Mouse (Mus musculus): ENCODE measurements at regions not wholly inside any gene's neighbourhood (a gene's known extent, or its start where the extent isn't known, plus 50 kb on each side); places are given as distances from the start of the nearest gene placed in this dataset.
A peak's percentile ranks its signal among the peaks of the same experiment; 100 is the strongest.
"Not testable (repeated sequence)": the region's sequence is repeated elsewhere in the genome, so short reads cannot be mapped to it uniquely, and the experiment has no call there.

- peak in 1 of 2 experiments; percentile 4 for DNase-seq
Measured at GRCm38 (mm10) chr12:74825664-74826063, 351.5 kb downstream of the Kcnh5 start.

- DNase-seq: peak; percentile 71 to 83
Measured at GRCm38 (mm10) chr12:74824735-74825494, 352.2 kb downstream of the Kcnh5 start.

GRCm38 (mm10) chr12:74816181-74816580 lies 361.0 kb downstream of the Kcnh5 start:
- not testable (repeated sequence) for DNase-seq

GRCm38 (mm10) chr12:74808571-74808970 lies 368.6 kb downstream of the Kcnh5 start:
- not testable (repeated sequence) for DNase-seq

- not testable (repeated sequence) for DNase-seq
Measured at GRCm38 (mm10) chr12:74807926-74808325, 369.2 kb downstream of the Kcnh5 start.

GRCm38 (mm10) chr12:74803740-74804512 lies 373.2 kb downstream of the Kcnh5 start:
- no peak for DNase-seq

GRCm38 (mm10) chr12:74792036-74792435 lies 385.1 kb downstream of the Kcnh5 start:
- no peak for DNase-seq

GRCm38 (mm10) chr12:74762284-74762683 lies 414.8 kb downstream of the Kcnh5 start:
- DNase-seq: no peak

- no peak for DNase-seq
Measured at GRCm38 (mm10) chr12:74745051-74745450, 428.9 kb upstream of the Gm11042 start.

GRCm38 (mm10) chr12:74728866-74729265 lies 412.7 kb upstream of the Gm11042 start:
- DNase-seq: no peak

- DNase-seq: no peak
Measured at GRCm38 (mm10) chr12:74679149-74679548, 363.0 kb upstream of the Gm11042 start.

- no peak for DNase-seq
Measured at GRCm38 (mm10) chr12:74677835-74678234, 361.6 kb upstream of the Gm11042 start.

- no peak for DNase-seq
Measured at GRCm38 (mm10) chr12:74658406-74658805, 342.2 kb upstream of the Gm11042 start.

GRCm38 (mm10) chr12:74657036-74657648 lies 340.9 kb upstream of the Gm11042 start:
- DNase-seq: no peak

GRCm38 (mm10) chr12:74651256-74651655 lies 335.1 kb upstream of the Gm11042 start:
- DNase-seq: no peak

GRCm38 (mm10) chr12:74632827-74633226 lies 316.6 kb upstream of the Gm11042 start:
- DNase-seq: no peak

GRCm38 (mm10) chr12:74595208-74595607 lies 279.0 kb upstream of the Gm11042 start:
- peak; percentile 7 for DNase-seq

GRCm38 (mm10) chr12:74554599-74554998 lies 238.4 kb upstream of the Gm11042 start:
- no peak for DNase-seq

GRCm38 (mm10) chr12:74544172-74544571 lies 228.0 kb upstream of the Gm11042 start:
- no peak for DNase-seq

GRCm38 (mm10) chr12:74534882-74535281 lies 218.7 kb upstream of the Gm11042 start:
- DNase-seq: no peak

- DNase-seq: peak; percentile 35 to 36
Measured at GRCm38 (mm10) chr12:74528983-74529566, 212.9 kb upstream of the Gm11042 start.

- no peak for DNase-seq
Measured at GRCm38 (mm10) chr12:74527190-74527621, 211.0 kb upstream of the Gm11042 start.

GRCm38 (mm10) chr12:74523988-74524387 lies 207.8 kb upstream of the Gm11042 start:
- DNase-seq: no peak
